34 mouse cellular contexts compared by ENCODE assay signal in the genomic region with DNA sequence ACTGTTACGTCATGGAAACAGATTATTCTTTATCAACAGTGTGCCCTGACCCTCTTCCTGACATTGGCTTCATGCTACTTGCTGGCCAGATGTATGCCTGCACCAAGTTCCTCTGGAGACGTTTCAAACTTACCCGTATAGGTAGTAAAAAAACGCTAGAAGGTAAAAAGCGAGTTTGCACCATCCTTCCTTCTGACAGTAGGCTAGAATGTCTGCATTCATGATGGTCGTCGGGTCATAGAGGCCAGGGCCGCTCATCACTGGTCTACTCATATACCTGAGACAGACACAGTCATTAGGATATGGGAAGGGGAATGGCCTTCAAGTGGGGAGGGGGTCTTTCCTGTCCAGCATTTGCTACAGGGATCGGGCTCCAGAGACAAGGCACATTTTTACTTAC. TPM values are rescaled to one million over a fixed set of nuclear protein-coding genes. Genes with fewer than 3 reads are reported as not detected.
"Had no signal": no experiment of that assay in that cellular context is flagged by ENCODE, and none has a peak within 500 bp of the region (broad histone marks: within the 10 kb centered on the region; RNA-seq: fewer than 3 reads in every experiment).

No protein-coding gene starts in this region.

- H3K4me3 ChIP-seq: heart, embryonic 10.5 days; heart, embryonic 12.5 days; heart, embryonic 13.5 days; heart, embryonic 15.5 days; hindbrain, embryonic 10.5 days; hindbrain, embryonic 12.5 days; hindbrain, embryonic 13.5 days; hindbrain, embryonic 15.5 days; intestine, embryonic 15.5 days; kidney, embryonic 15.5 days; layer of hippocampus, adult 2 months; left cerebral cortex, adult 2 months had no signal

- H3K4me1 ChIP-seq: heart, embryonic 10.5 days; heart, embryonic 12.5 days; hindbrain, embryonic 10.5 days; hindbrain, embryonic 12.5 days; hindbrain, embryonic 13.5 days; hindbrain, embryonic 15.5 days; intestine, embryonic 15.5 days; kidney, embryonic 15.5 days had no signal

- ATAC-seq: hindbrain, embryonic 16.5 days; hindbrain, postnatal 0 days; inflammation-experienced regulatory T-cells, adult 6 months; intestine, embryonic 15.5 days; intestine, embryonic 16.5 days; intestine, postnatal 0 days had no signal

- DNase-seq: heart, postnatal 10 days; heart, postnatal 14 days; heart, postnatal 36 days; kidney, adult 11 months; kidney, adult 18-20 months; kidney, adult 2 months; kidney, adult 8-10 months; kidney, adult 9 months; kidney, postnatal 14 days; kidney, postnatal 25 days; kidney, postnatal 36 days; layer of hippocampus, adult 9-11 months; layer of hippocampus, postnatal 36 days had no signal

- H3K27me3 ChIP-seq: heart, embryonic 12.5 days; heart, embryonic 13.5 days; heart, embryonic 15.5 days; hindbrain, embryonic 12.5 days; hindbrain, embryonic 13.5 days; hindbrain, embryonic 15.5 days; intestine, embryonic 15.5 days; kidney, embryonic 15.5 days had no signal

- H3K9ac ChIP-seq: heart, embryonic 12.5 days; heart, embryonic 13.5 days; heart, embryonic 15.5 days; hindbrain, embryonic 12.5 days; hindbrain, embryonic 13.5 days; hindbrain, embryonic 14.5 days; hindbrain, embryonic 15.5 days; intestine, embryonic 15.5 days; kidney, embryonic 15.5 days had no signal

- H3K27ac ChIP-seq: heart, embryonic 10.5 days; heart, embryonic 13.5 days; heart, embryonic 15.5 days; hindbrain, embryonic 10.5 days; hindbrain, embryonic 12.5 days; hindbrain, embryonic 13.5 days; hindbrain, embryonic 14.5 days; hindbrain, embryonic 15.5 days; hindbrain, postnatal 0 days; intestine, embryonic 15.5 days; kidney, embryonic 15.5 days; kidney, postnatal 0 days; layer of hippocampus, adult 2 months; left cerebral cortex, adult 2 months had no signal

- H3K4me2 ChIP-seq: heart, embryonic 11.5 days; heart, embryonic 12.5 days; heart, embryonic 13.5 days; heart, embryonic 15.5 days; hindbrain, embryonic 12.5 days; hindbrain, embryonic 13.5 days; hindbrain, embryonic 14.5 days; hindbrain, embryonic 15.5 days; intestine, embryonic 15.5 days; kidney, embryonic 15.5 days had no signal

- H3K9me3 ChIP-seq: heart, embryonic 15.5 days; intestine, embryonic 15.5 days; kidney, embryonic 15.5 days had no signal

RNA-seq across cellular contexts. Expression of a gene that starts 18.4 kb away (rescaled TPM):
- total RNA-seq: layer of hippocampus, adult 18-20 months; layer of hippocampus, postnatal 36 days had no signal
